Mouse (Mus musculus): ENCODE results near the gene Gucy2g. TPM values are rescaled to one million over a fixed set of nuclear protein-coding genes. Genes with fewer than 3 reads are reported as not detected.

The Gucy2g gene
- under 1 TPM; 0.11 to 0.16 TPM for total RNA-seq (2021)
- long read RNA-seq, experiment 1, result 0 reads
- long read RNA-seq, experiment 2, result 0 reads

DNA sequence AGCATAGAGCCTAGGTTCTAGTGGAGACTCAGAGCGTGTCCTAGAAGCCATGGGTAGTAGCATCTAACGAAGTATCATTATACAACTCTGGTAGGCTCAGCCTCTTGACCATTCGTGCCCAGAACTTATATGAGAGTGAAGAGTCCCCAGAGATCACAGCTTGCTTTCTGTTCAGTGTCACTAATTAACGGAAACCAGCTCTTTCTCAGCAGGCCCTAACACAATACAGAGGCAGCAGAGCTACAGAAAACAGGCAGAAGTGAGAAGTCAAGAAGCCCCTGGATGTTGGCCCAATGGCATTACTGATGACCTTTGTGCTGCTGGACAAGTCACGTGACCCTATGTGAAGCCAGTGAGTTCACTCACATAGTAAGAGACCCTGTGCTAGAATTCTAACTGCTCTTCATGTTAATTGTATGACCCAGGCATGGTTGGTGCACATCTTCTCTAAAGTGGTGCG is at the start of gene Gucy2g:
Gene Gucy2g, minus strand, starts transcription at position 51 of the 460 bp plus-strand sequence.
- no peak for DNase-seq

DNA sequence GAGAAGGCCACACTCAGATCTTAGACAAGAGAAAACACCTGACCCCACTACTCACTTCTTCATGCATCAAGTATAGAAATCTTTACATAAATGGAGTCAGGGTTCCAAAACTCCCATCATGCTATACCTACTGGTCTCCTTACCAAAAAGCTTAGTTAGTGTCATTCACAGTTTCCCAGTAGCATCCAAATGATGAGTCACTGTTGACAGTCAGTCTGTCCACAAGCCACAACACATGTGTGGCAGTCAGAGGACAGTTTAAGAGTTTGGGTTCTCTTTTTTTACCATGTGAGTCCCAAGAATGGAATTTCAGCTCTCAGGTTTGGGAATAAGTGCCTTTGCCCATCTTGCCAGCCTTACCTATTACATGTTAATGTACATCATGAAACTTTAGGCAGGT is 47.9 kb upstream of the Gucy2g start:
- DNase-seq, result no peak

DNA sequence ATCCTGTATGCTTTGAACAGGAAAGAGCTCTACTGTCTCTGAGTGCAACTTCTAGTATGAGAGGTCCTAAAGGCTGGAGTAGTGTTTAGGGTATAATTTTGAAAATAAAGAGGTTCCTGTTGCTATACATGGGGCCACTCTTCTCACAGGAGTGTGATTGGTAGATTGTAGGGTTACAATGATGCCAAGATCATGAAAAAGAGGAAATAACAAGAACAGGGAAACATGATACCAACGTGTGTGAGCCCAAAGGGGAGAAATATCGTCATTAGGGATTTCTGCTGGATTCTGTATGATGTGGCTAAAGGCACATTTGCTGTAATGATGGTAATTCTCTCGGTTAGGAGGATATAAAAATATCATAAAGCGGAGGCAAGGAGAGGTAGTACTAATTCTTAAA is 45.0 kb upstream of the Gucy2g start:
- DNase-seq, result no peak

DNA sequence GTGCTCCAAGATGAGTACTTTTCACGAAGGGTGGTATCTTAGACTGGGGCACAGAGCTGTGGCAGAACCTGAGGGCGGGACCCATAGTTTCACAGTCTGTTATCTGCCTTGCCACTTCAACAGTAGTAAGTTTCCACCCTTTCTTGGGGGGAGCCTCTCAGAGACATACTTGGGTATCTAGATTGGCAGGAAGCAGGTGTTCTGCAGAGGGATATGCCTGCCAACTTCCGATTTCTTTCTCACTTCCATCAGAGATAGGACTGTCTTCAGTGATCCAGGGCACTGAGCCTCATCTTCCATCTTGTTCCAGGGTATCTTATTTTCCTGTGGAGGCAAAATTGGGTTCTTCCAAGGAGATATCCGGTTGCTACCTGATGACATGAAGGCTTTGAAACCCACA is 43.1 kb upstream of the Gucy2g start:
- DNase-seq, result no peak

DNA sequence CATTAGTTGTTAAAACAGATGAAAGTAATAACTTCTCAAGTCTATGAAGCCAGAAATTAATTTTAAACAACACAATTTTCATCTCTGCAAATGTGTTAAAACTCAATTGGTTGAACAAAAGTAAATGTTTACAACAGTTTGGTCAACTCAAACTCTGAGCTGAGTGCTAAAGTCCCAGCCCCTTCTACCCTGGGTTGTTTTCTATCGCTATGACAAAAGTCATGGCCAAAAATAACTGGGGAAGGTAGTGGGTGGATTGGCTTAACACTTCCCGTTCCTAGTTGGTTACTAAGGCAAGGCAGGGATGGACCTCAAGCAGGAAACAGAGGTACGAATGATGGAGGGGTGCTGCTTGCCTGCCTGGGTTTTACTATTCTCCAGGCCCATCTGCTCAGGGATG is 35.7 kb upstream of the Gucy2g start:
- no peak for DNase-seq

DNA sequence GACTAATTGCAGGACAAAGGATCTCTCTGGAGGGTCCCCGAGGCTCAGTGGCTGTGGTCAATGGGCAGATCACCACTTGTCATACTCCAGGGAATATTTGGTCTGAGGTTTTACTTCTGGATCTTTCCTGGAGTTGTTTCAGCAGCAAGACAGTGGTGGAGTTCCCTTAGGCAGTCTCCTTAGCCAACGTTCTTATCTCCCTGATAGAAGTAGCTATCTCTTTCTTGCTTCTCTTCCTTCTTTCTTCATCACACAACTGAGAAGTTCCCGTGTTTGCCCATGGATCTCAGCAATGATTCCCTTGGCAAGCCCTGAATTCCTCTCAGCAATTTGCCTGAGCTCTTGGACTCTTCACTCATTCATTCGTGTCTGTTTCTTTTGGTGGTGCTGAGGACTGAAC is 35.1 kb upstream of the Gucy2g start:
- no peak for DNase-seq

DNA sequence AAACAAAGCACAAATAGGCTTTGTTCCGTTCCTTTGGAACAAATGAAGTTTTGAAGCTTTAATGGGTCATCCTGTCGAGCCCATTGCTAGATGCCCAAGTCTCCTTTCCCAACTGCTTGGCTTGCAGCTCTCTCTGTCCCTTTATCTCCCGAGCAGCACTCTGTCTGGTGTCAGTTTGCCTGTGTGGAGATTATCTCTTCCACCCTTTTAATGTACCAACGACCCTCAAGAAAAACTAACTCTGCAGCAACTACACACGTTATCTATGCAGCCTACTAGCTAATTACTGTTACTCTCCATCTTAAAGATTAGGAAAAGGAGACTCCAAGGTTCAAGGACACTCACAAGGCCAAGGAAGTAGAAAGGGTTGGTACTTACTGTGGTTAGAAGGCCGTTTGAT is 32.3 kb upstream of the Gucy2g start:
- no peak for DNase-seq

DNA sequence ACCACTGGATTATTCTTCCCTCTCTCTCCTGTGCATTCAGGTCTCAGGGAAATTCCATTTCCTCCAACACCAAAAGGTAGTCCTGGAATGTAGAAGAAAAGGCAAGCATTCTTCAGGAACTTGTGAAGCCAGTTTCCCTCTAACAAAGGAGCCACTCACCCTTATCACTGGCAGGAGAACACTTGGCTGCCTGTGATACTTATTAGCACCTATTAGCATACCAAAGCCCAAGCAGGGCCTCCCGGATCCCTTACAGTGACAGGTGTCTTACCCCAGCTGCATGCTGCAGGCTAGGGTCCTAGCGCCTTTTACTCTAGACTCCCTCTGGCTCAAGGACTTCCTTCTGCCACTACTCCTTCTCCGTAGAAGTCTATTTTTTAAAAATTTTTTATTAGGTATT is 30.4 kb upstream of the Gucy2g start:
- DNase-seq, result no peak

DNA sequence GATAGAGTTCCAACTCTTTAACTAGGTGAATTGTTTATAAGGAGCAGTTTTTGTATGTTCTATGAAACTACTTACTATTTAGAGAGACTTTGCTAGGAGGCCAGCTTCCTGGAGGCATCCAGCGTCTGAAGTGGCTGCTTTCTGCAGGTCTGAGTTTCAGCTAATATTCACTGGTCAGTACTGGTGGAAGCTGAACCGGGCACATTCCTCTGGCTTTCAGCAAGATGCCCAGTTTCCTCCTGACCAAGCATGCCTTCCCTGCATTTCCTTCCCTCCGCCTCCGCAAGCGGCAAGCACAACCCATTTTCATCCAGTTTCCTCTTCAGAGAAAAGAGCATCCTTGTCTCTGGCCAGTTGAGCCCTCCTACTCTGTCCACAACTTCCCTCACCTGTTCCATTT is 28.0 kb upstream of the Gucy2g start:
- DNase-seq, result no peak

DNA sequence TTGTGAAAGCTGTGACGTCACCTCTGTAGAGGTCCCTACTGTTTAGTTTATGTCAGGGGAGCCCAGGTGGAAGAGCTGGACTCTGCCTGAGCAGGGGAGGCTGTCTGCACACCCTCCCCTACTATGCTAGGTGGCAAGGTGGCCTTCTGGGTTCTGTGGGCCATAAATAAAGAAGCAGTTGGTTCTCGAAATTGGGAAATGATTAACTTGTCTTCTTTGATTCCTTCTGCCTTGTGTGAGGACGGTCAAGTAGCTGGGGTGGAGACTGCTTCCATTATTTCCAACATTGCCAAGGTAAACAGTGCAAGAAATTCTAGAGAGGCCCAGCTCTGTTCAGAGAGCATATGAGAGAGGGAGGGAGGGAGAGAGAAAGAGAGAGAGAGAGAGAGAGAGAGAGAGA is 27.1 kb upstream of the Gucy2g start:
- DNase-seq, result no peak

DNA sequence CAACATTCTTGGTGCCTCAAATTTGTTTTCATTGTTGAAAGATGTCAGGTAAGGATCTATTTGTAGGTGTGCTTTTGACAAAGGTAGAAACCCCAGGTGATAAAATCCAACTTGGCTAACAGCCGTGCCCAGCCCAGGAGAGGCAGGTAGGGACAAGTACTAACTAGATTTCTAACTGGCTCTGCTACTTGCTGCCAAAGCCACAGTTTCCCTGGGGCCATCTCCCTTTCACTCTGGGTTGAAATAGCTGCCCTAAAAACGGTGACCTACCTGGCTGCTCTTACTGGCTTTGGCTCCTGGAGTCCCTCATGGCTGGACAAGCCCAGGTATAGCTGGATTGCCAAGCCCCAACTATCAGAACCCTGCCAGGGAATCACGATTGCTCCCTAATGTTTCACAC is 25.8 kb upstream of the Gucy2g start:
- no peak for DNase-seq

DNA sequence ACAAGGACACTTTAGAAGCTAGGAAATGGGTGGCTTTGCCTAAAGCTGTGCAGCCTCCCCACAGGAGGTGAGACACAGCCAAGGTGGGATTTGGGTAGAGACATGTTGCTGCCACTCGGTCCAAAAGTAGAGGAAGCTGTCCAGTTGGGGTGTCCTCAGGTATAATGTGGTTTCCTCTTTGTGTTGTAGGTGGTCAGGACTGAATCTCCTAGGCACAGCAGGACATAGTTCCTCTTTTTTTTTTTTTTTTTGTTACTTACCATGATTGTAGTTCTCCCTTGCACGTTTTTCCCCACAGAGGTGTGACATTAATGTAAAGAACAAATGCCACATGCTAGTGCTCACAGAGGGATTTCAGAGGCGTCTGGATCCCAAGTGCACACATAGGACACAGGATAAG is 24.2 kb upstream of the Gucy2g start:
- no peak for DNase-seq

DNA sequence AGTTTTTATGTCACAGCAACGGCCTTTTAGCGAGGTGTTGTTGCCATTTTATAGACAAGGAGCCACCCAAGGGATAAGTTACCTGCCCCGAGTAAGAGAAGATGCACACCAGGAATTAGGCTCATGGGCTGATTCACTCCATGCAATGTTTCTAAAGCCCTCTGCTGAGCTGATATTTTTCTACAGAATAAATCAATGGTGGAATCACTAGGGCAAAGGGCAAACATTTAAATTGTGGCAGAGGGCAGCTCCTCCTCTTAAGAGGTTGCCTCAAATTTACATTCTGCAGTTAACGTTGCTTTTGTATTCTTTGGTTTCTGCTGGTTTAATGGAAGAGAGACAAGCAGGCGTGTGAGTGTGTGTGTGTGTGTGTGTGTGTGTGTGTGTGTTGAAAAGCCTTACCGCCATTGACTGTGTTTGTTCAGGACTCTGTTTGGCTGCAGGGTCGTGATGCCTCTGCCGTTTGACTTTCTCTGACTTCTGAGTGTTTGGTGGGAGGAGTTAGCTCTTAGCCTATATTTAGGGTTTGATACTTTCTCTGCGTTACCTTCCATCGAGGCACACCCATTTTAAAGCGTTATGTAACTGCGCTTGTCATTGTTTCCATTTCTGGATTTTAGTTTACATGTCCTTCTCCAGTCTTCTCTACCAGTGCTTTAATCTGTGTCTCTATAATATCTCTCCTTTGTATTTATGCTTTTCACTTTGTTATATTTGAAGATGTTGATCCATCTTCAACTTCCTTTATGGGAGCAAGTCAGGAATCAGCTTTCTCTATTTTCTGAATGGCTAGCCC is 19.6 kb upstream of the Gucy2g start:
- no peak for DNase-seq

DNA sequence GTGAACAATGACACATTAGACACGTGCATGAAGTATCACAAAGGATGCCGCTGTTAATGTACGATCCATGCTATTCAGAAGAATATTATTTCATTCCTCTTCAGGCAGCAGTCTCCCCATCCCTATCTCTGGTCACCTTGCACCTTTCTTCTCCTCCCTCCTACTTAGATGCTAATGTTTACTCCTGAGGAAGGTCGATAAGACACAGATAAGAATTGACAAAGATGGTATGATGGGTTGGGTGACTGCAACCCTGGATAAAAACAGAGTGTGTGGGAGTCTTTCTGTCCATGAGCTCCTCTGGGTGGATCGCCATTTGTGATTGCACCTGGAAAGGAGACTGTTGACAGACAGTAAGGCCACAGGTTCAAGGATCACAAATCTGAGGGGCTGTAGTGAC is 17.5 kb upstream of the Gucy2g start:
- DNase-seq, result no peak

DNA sequence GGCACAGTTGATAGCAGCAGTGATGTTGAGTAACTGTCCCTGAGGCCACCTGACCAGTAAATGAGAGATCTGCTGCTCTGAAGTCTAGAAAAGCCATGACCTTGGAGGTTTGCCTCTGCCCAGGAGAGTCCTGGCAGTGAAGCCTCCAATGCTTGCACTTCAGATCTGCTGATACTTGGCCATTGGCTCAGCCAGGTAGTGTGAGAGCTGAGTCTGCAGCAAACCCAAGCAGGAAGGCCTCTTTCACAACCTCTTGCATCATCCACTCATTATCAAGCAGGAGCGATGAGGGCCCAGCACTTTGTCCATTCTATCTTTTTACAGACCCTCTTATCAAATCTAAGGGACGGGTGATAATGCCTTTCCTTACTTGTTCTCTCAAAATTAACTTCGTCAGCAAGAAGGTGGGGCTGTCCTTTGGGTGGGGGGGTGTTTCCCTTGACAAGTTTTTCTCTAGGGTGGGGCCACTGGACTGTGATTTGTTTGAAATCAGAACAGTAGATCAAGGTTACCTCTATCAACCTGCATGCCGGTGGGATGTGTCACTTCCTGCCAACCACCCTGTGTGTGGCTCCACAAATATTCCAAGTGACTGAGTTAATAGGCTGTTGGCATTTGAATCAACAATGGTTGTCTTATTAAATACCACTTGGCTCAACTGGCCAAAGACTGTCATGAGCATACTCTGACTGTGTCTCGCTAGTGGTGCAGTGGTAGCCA is 16.8 kb upstream of the Gucy2g start:
- DNase-seq, result no peak

DNA sequence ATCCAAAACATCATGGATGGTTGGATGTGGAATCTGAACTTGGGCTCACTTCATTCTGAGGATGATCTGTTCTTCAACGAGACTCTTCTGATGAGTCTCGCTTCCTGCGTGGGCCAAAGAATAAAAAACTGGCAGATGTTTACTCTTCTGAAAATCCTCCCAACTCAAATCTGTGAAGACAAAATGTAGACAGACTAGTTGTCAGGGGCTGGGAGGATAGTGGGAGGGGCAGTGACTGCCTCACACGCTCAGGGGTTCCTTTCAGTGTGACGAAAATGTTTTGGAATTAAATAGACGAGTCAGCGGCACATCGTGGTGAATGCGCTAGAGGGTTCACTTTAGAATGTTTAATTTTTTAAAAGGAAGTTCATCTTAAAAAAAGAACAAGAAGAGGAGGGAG is 15.1 kb upstream of the Gucy2g start:
- DNase-seq, result no peak

DNA sequence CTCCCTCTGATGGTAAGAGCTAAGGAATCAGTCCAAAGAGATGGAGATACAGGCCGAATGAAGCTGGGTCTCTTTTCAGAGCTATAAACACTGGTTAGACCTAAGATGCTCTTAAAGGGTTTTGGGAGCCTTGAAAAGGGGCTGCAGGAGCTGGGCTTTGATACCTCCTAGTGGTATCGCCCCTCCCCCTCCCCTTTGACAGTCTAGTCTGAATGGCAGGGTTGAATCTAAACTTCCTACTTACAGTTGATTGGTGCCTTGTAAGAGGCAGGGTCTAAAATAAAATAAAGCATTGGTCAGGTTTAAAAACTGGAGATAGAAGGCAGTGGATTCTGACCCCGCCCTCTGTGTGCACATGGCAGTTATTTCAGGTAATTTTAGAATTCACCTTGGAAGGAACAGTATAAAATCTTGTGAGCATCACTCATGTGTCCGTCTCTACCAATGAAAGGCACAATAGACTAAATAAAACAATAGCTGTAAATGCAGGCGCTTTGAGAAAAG is 13.5 kb upstream of the Gucy2g start:
- no peak for DNase-seq

DNA sequence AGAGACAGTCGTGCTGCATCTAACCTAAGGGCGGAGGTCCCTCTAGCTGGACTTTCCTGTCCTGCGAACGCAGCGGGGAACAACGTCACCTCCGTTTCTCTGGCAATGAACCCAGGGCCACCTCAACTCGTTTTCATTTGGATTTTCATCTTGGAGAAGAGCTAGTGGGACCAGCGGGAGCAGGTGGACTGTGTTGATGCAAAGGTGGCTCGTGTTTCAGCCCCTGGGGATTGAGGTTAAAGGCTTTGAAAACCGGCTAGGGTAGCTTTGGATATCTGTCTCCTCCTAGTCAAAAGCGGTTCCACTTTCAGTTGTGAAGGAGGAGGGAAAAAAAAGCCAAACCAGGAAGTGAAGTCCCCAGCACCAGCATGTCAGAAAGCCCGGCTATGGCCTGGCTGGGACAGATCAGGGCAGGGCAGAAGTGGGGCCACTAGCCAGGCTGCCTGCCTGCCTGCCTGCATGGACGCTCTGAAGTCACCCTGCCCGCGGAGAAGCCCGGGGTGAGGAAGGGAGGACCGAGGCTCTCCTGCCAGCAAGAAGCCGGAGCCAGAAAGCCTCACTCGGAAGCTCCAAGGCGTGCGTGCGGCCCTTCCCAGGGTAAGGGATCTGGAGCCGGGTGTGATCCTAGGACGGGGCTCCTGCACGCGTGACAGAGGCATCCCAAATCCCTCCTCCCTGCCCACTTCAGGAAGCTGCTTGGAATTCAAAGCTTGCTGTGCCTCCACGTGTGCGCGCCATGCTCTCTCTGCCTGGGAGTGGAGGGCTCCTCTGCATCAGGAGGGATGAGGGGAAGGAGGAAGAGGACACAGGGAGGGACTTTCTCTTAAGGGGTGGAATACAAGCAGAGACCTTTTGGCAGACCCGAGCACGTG is 12.8 kb upstream of the Gucy2g start:
- DNase-seq, result peak; percentile 45

DNA sequence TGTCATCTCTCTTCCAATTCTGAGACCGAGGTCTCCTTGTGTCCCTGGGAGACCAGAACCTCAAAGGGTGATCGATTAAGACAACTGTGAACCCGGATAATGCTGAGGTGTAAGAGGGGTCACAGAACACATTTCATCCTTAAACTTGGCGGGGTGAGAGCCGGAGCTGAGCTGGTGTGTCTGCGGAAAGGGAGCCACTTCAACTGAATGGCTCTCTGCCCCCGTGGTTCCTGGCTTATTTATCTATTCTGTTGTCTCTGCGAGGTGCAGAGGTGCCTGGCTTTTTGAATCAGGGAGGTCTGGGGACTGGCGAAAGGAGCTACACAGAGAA is 12.2 kb upstream of the Gucy2g start:
- DNase-seq, result no peak

DNA sequence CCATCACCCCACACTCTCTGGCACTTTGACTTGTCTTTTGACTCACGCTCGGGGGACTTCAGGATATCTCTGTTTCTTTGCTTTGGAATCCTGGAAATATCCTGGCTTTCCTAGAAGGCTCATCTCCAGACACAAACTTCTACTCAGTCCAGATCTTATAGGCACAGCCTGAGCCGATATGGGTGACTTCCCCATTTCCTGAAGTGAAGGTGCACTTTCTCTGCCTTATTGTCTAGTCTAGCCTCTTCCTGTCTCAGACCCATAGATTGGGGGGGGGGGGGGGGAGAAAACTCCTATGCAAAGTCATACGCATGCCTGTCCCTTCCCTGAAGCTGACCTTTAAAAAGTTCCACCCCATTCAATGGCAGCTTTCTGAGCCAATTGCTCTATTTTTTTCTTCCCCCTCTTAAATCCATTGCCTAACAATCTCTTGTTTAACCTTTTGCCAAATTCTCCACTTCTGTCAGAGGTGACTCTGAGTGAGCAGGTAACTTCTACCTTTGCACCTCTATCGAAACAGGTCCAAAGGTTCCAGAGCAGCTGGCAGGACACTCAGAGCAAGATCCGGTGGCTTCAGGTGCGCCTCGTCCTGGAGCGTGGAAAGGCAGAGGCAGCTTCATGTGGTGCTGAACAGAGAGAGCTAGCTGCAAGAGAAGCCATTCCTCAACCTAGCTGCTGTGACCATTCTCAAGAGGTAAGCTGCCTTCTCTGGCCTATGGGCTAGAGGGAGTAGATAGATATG is 10.5 kb upstream of the Gucy2g start, which contains the start of gene Acsl5:
Gene Acsl5, plus strand, starts transcription at position 556 of the 742 bp plus-strand sequence.
- DNase-seq, result no peak

DNA sequence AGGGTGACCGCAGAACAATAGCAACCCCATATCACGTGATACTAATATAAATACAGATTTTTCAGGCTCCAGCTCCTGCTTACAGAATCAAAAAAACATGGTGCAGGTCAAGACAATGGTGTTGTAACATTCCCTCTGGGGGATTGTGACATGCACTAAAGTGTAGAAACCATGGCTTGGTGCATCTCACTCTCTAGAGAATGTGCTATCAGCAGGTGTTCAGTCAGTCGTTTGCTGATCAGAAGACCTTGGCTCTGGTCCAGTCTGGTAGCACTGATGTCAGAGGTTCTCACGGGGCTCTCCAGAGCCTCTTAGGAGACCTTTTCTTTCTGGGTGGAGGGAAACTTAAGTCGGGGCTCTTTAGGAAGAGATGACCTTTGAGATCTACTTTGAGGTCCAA is 9.4 kb upstream of the Gucy2g start:
- no peak for DNase-seq

DNA sequence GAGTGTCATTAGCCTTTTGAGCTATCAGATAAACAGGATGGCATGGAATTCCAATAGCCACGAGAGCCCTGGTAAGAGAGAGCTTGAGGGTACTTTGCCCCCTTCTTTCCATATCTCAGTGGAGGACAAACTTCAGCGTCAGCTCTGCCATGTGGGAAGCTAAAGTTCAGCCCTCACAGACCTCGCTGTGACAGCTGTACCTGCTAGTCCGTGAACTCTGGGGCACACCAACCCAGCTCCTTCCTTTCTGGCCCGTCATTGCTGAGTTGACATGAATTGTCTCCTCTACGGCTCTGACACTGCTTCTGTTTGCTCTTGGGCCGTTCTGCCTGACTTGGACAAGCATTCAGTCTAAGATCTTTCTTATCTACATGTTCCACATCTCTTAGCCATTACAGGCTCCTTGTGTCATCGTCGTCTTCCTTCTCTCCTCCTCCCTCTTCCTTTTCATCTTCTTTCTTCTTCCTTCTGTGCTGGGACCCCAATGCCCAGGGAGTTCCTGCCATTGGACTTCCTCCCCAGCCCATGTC is 7.0 kb upstream of the Gucy2g start:
- no peak for DNase-seq

Measured in gastrocnemius, postnatal 10 days (tissue).